Mouse (Mus musculus) midbrain, postnatal 0 days (tissue): ENCODE data around the gene Olfr463. TPM values are rescaled to one million over a fixed set of nuclear protein-coding genes. Genes with fewer than 3 reads are reported as not detected.

Experiments used
- ATAC-seq: fragments of 200-750 bp; cut with Nextera tagmentation; 2 replicates; pipeline ENCODE4 v1.8.0; 2017; ENCODE audit warnings: moderate number of reproducible peaks, mild to moderate bottlenecking, moderate TSS enrichment, moderate library complexity; ENCODE audit not compliant: low FRiP score
- DNase-seq: peaks from one replicate; pipeline ENCODE4 v3.0.0-alpha.2; 2015; ENCODE audit warnings: low spot score
- H3K27ac ChIP-seq: fragments of 300-500 bp; sonication (generic); 2 replicates; pipeline ENCODE4 v1.5.1; 2014; ENCODE audit warnings: low read depth, mild to moderate bottlenecking, low read length, mixed read lengths
- H3K27me3 ChIP-seq: fragments of 300-500 bp; sonication (generic); 2 replicates; pipeline ENCODE4 v1.6.1; 2014; ENCODE audit warnings: low read length, control low read depth, mixed read lengths; ENCODE audit not compliant: insufficient read depth
- H3K36me3 ChIP-seq: fragments of 300-500 bp; sonication (generic); 2 replicates; pipeline ENCODE4 v1.6.1; 2014; ENCODE audit warnings: low read length, control low read depth, mixed read lengths; ENCODE audit not compliant: insufficient read depth
- H3K4me1 ChIP-seq: fragments of 300-500 bp; sonication (generic); 2 replicates; pipeline ENCODE4 v1.6.1; 2014; ENCODE audit warnings: mild to moderate bottlenecking, control low read depth, antibody characterized with exemption, low read length, mixed read lengths; ENCODE audit not compliant: insufficient read depth
- H3K4me2 ChIP-seq: fragments of 300-500 bp; sonication (generic); 2 replicates; pipeline ENCODE4 v1.6.1; 2014; ENCODE audit warnings: low read depth, mild to moderate bottlenecking, low read length, mixed read lengths; ENCODE audit not compliant: poor library complexity, severe bottlenecking
- H3K4me3 ChIP-seq: fragments of 300-500 bp; sonication (generic); 2 replicates; pipeline ENCODE4 v1.5.1; 2014; ENCODE audit warnings: low read depth, mild to moderate bottlenecking, low read length, moderate library complexity
- H3K9ac ChIP-seq: fragments of 300-500 bp; sonication (generic); replicated peaks from 2 replicates; pipeline ENCODE4 v1.6.1; 2014; ENCODE audit warnings: mild to moderate bottlenecking, low read length, moderate library complexity, mixed read lengths; ENCODE audit not compliant: poor library complexity, severe bottlenecking
- H3K9me3 ChIP-seq: fragments of 300-500 bp; sonication (generic); 2 replicates; pipeline ENCODE4 v1.6.1; 2016; ENCODE audit warnings: low read length, control low read depth
- CTCF ChIP-seq: IDR thresholded peaks from 2 replicates; pipeline ENCODE4 v1.5.1; 2016; ENCODE audit warnings: antibody characterized with exemption, mild to moderate bottlenecking
- WGBS: fragments of 180-500 bp; shearing (Covaris S2); extraction: QIAGEN DNeasy Blood & Tissue Kit; methylation state at CpG from one replicate; pipeline ENCODE4 v1.1.7; 2014; 5-methylcytosine and 5-hydroxymethylcytosine counted together
- polyA plus RNA-seq: library from polyadenylated mRNA; unstranded; fragments of >200 nt; fragmentation: Nextera tagmentation; extraction: Ambion mirVana; gene quantifications from 2 replicates; pipeline ENCODE4 v1.2.1, GENCODE M21; 2015
- total RNA-seq: library from RNA; depleted of rRNA; stranded (reverse); fragments of >200 nt; gene quantifications from 2 replicates; pipeline ENCODE4 v1.2.3, GENCODE M21; 2014

Olfr463 gene
- total and polyA plus RNA-seq, 2 experiments from 2014 or later = not detected

GRCm38 (mm10) chr11:87916005-87916404 lies 18.8 kb upstream of the Olfr463 start:
- no peaks in the 10 kb centered on the region for H3K27me3 ChIP-seq
- no peaks in the 10 kb centered on the region for H3K4me1 ChIP-seq
- H3K4me2 ChIP-seq = no peak overlapping the region
- no peak overlapping the region for H3K4me3 ChIP-seq
- no peak for TF ChIP-seq CTCF
- no peaks in the 10 kb centered on the region for H3K36me3 ChIP-seq
- no peak overlapping the region for H3K9ac ChIP-seq
- DNase-seq = no peak
- no peak for ATAC-seq
- no peaks in the 10 kb centered on the region for H3K9me3 ChIP-seq
- WGBS = 79% methylated on average over 1 of the region's 1 CpGs
- no peak overlapping the region for H3K27ac ChIP-seq

GRCm38 (mm10) chr11:87904331-87904730 lies 7.1 kb upstream of the Olfr463 start:
- Histone ChIP-seq H3K27ac (no peak overlapping the region), H3K9me3 (no peaks in the 10 kb centered on the region), H3K9ac (no peak overlapping the region), H3K4me1 (no peaks in the 10 kb centered on the region), H3K36me3 (no peaks in the 10 kb centered on the region), H3K4me2 (no peak overlapping the region), H3K4me3 (no peak overlapping the region), H3K27me3 (no peaks in the 10 kb centered on the region)
- whole genome bisulfite sequencing = 72% methylated on average over 3 of the region's 3 CpGs
- TF ChIP-seq CTCF = no peak
- no peak for DNase-seq
- ATAC-seq = no peak

GRCm38 (mm10) chr11:87892168-87892567 lies 5.0 kb downstream of the Olfr463 start, which contains the start of gene Olfr462:
Gene Olfr462, minus strand, starts transcription at chr11:87892268.
- no peaks in the 10 kb centered on the region for H3K27me3 ChIP-seq
- no peaks in the 10 kb centered on the region for H3K4me1 ChIP-seq
- no peaks in the 10 kb centered on the region for H3K36me3 ChIP-seq
- no peaks in the 10 kb centered on the region for H3K9me3 ChIP-seq
- H3K27ac ChIP-seq = no peak within 1 kb of the TSS
- DNase-seq (no peak), ATAC-seq (no peak)
- H3K4me3 ChIP-seq = no peak within 1 kb of the TSS
- 93% methylated on average over 6 of the region's 6 CpGs for WGBS
- no peak within 1 kb of the TSS for H3K4me2 ChIP-seq
- TF ChIP-seq CTCF = no peak
- no peak within 1 kb of the TSS for H3K9ac ChIP-seq

- ATAC-seq = no peak
- H3K9ac ChIP-seq = no peak overlapping the region
- no peak for DNase-seq
- no peaks in the 10 kb centered on the region for H3K36me3 ChIP-seq
- H3K27me3 ChIP-seq = no peaks in the 10 kb centered on the region
- TF ChIP-seq CTCF = no peak
- no peaks in the 10 kb centered on the region for H3K4me1 ChIP-seq
- H3K27ac ChIP-seq = no peak overlapping the region
- 79% methylated on average over 5 of the region's 5 CpGs for WGBS
- H3K4me2 ChIP-seq = no peak overlapping the region
- H3K4me3 ChIP-seq = no peak overlapping the region
- no peaks in the 10 kb centered on the region for H3K9me3 ChIP-seq
Measured at GRCm38 (mm10) chr11:87884856-87885255, 12.3 kb downstream of the Olfr463 start.

GRCm38 (mm10) chr11:87883493-87883892 lies 13.7 kb downstream of the Olfr463 start:
- peak; percentile 73 for TF ChIP-seq CTCF
- Histone ChIP-seq H3K36me3 (no peaks in the 10 kb centered on the region), H3K4me2 (no peak overlapping the region), H3K4me1 (no peaks in the 10 kb centered on the region), H3K27ac (no peak overlapping the region), H3K9ac (no peak overlapping the region), H3K27me3 (no peaks in the 10 kb centered on the region), H3K9me3 (no peaks in the 10 kb centered on the region), H3K4me3 (no peak overlapping the region)
- DNase-seq (peak; percentile 27), ATAC-seq (no peak)
- 39% methylated on average over 5 of the region's 5 CpGs for WGBS

- Histone ChIP-seq H3K4me1 (no peaks in the 10 kb centered on the region), H3K9me3 (no peaks in the 10 kb centered on the region), H3K4me3 (no peak overlapping the region), H3K27me3 (no peaks in the 10 kb centered on the region), H3K36me3 (no peaks in the 10 kb centered on the region), H3K27ac (no peak overlapping the region), H3K9ac (no peak overlapping the region), H3K4me2 (no peak overlapping the region)
- no peak for DNase-seq
- ATAC-seq = no peak
- TF ChIP-seq CTCF = no peak
- 73% methylated on average over 4 of the region's 4 CpGs for WGBS
Measured at GRCm38 (mm10) chr11:87881714-87882113, 15.5 kb downstream of the Olfr463 start.
